Mouse (Mus musculus) stomach, postnatal 0 days (tissue): ENCODE results near the gene Slc12a7.
A peak's percentile ranks its signal among the peaks of the same experiment; 100 is the strongest.

Experiments used
- CTCF ChIP-seq: IDR thresholded peaks from 2 replicates; pipeline ENCODE4 v1.5.1; 2016; ENCODE audit warnings: antibody characterized with exemption, low read depth, mild to moderate bottlenecking, moderate library complexity
- EP300 ChIP-seq: optimal IDR thresholded peaks from 2 replicates; pipeline ENCODE3; 2016; ENCODE audit warnings: antibody characterized with exemption

GRCm38 (mm10) chr13:73735270-73735669 is 2.4 kb downstream of the Slc12a7 start:
- TF ChIP-seq CTCF (peak; percentile 39), EP300 (no peak)
